Mouse (Mus musculus): Measurements from ENCODE around the gene Nrip2.
A peak's percentile ranks its signal among the peaks of the same experiment; 100 is the strongest.

Nrip2 gene

GRCm38 (mm10) chr6:128437731-128438316, 38.7 kb downstream of the Nrip2 start:
- DNase-seq = peak; percentile 69

GRCm38 (mm10) chr6:128438317-128438870, 39.3 kb downstream of the Nrip2 start, which contains the start of gene Fkbp4:
TSS of gene Fkbp4 (minus strand) at chr6:128438677.
- DNase-seq = peak; percentile 92

- peak; percentile 50 for DNase-seq
These were observed 39.8 kb downstream of the Nrip2 start for GRCm38 (mm10) chr6:128438871-128439341.

GRCm38 (mm10) chr6:128440238-128440637, 41.1 kb downstream of the Nrip2 start:
- DNase-seq = no peak

- DNase-seq = no peak
These were observed 46.9 kb downstream of the Nrip2 start for GRCm38 (mm10) chr6:128445761-128446535.

- DNase-seq = no peak
These were observed 48.0 kb downstream of the Nrip2 start for GRCm38 (mm10) chr6:128447063-128447462.

- DNase-seq = no peak
These were observed 56.9 kb downstream of the Nrip2 start for GRCm38 (mm10) chr6:128455835-128456605.

GRCm38 (mm10) chr6:128457186-128457585, 58.1 kb downstream of the Nrip2 start:
- DNase-seq = no peak

GRCm38 (mm10) chr6:128460321-128460720, 61.2 kb downstream of the Nrip2 start:
- no peak for DNase-seq

GRCm38 (mm10) chr6:128460729-128461503, 61.8 kb downstream of the Nrip2 start:
- DNase-seq = no peak

GRCm38 (mm10) chr6:128461606-128462005, 62.5 kb downstream of the Nrip2 start:
- DNase-seq = no peak

GRCm38 (mm10) chr6:128464996-128465395, 65.9 kb downstream of the Nrip2 start:
- no peak for DNase-seq
